Mouse (Mus musculus) kidney, adult 18-20 months (tissue): Measurements from ENCODE around the gene Ap3b1.

Experiments
- DNase-seq: peaks from one replicate; pipeline ENCODE4 v3.0.0; 2021

Ap3b1 gene

GRCm38 (mm10) chr13:94596386-94597033, 237.8 kb downstream of the Ap3b1 start:
- DNase-seq: no peak

- DNase-seq: no peak
These were observed 241.0 kb downstream of the Ap3b1 start for GRCm38 (mm10) chr13:94599718-94600117.

- no peak for DNase-seq
These were observed 248.5 kb downstream of the Ap3b1 start for GRCm38 (mm10) chr13:94607035-94607860.

- no peak for DNase-seq
These were observed 249.1 kb downstream of the Ap3b1 start for GRCm38 (mm10) chr13:94607861-94608223.

GRCm38 (mm10) chr13:94608420-94608831, 249.7 kb downstream of the Ap3b1 start:
- no peak for DNase-seq

- DNase-seq: no peak
These were observed 250.2 kb downstream of the Ap3b1 start for GRCm38 (mm10) chr13:94608947-94609346.
